Mouse (Mus musculus) B cell, adult 2 months (primary cell): Measurements from ENCODE around the gene Begain.

ENCODE experiments used
- DNase-seq, 2 experiments: peaks; one replicate each; pipeline ENCODE4 v3.0.0; 2022

The Begain gene

DNA sequence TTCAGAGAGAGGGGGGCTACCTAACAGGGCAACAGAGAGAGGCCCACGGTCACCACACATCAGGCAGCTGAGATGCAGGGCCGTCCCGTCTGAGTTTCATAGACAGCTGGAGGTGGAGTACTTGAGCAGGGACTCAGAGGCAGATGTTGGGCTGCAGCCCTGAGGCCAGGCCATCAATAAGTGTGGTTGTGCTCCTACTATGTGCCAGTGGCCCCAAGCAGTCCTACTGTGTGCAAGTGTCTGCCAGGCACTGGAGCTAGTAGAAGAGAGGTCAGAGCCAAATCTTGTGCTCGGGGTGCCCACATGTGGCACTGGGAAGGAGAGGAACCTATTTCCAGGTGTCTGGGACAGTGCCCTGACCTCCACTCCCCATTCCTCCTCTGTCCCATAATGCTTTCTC lies 18.1 kb downstream of the Begain start:
- no peak for DNase-seq

DNA sequence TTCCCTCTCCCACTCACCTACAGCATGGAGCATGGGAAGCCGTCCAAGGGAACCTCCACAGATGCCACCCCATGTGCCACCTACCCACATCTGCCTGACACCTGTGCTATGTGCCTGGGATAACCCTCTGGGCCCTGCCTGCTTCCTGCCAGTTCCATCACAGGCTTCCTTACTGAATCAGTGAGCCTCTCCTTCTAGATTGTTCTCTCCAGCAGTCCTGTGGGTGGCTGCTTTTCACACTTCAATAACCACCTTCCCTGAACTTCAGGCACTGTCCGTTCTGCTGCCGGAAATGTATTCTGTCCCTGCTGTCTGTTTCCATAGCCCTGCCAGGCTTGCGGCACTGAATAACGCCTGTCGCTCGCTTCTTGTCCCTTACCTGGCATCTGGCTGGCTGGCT lies 22.4 kb downstream of the Begain start:
- DNase-seq = no peak

DNA sequence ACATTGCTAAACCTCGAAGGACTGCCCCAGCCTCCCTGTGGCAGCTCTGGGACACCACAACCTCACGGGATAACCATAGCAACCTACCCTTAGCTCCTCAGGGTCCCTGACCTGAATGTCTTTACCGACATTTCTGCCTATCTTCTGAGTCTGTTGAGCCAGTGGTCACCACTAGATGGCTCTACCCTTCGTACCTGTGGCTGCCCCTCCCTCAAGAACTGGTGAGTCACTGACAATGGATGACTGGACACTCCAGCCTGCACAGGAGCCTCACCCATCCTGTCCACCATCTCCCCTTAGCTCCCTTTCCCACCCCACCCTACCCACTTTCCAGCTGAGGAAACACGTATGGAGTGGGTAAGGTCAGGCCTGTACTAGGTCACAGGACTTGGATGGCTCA lies 23.5 kb downstream of the Begain start:
- DNase-seq = peak; percentile 31 to 42

DNA sequence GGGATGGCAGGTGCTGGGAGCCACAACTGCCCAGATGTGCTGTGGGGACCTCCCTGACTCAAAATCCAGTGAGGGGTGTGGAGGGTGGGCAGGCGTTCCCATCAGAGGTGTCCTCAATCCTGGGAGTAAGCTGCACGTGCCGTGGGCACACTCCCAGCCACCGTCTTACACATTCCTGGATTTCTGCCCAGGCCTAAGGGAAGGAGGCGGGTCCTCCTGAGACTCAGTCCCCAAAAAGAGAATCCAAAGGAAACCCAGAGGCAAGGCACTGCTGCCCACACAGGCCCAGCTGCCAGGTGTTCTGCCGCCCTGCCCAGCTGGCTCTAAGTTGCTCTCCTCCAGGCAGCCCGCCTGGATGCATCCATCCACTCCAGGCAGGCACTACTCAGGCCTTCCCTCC lies 28.7 kb downstream of the Begain start:
- DNase-seq = no peak

DNA sequence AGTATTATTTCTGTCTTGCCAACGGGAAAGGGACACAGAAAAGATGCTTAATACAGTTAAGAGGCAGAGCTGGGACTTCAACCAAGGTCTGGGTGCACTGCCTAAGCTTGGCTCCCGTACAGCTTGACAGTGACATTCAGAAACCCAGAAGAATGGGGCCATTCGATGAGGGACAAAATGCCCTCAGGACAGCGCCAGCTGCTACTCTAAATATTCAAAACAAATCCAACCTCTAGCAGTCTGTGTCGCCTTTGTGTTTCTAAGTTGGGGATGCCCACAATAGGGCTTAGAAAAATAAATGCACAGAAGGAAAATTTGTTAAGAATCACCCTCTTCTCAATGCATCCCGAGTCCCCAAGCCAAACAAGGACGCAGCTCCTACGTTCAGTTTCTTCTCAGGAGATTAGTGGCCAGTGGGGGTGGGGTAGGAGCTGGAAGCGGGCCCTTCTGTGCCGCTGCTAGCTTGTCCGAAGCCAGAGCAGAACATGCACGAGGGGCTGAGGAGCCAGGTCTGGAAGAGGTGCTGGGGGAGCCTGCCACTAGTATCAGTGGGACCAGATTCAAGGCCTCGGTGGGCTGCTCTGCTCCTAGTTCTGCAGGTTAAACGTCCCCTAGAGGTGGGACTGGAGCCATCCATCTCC lies 29.7 kb downstream of the Begain start:
- DNase-seq = no peak

DNA sequence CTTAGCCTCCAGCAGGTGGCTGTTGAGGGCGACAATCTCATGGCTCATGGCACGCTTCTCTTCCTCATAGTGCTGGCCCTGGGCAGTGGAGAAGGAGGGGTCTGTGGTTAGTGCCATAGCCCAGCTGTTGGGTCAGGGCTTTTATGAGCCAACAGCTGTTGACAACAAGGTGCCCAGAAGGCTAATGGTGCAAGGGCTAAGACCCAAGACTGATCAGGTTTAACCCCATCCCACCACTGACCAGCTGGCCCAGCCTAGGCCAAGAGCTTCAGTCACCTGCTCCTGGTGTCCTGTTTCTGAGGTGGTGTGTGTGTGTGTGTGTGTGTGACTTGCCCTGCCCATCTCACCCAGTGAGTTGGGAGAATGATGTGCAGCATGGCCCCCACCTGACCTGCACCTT lies 31.0 kb downstream of the Begain start:
- DNase-seq = no peak

DNA sequence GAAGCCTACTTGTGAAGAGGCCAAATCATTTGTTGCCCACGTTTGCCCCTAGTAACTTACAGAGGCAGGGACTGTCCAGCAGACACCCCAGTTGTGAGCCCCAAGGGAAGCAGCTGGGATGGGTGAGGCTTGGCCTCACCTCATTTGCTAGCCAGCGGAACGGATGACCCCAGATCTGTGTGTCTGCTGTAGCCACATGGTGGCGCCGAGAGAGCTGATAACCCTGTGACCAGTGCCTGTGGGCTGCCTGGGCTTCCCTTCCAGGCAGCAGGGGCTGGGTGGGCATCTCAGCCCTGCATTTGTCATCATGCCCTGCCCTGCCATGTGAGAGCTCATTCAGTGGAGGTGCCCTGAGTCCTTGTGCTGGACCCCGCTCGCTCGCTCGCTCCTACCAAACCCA lies 44.2 kb downstream of the Begain start:
- peak; percentile 12 to 19 for DNase-seq

DNA sequence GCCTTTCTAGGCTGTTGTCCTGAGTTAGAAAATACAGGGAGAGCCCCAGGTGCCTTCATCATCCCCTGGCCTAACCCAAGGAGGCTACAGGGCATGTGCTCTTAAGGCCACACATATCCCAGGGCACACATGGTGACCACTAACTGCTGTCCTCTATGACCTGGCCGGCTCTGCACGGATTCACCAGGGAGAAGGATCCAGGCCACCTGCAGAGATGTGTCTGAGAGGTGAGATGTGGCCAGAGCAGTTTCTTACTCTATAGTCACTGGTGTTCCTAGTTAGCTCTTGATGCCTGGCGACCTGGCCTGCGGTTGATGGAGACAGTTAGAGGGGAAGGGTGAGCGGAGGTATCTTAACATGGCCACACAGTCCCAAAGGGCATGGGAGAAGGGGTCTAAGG lies 45.1 kb downstream of the Begain start:
- no peak for DNase-seq

DNA sequence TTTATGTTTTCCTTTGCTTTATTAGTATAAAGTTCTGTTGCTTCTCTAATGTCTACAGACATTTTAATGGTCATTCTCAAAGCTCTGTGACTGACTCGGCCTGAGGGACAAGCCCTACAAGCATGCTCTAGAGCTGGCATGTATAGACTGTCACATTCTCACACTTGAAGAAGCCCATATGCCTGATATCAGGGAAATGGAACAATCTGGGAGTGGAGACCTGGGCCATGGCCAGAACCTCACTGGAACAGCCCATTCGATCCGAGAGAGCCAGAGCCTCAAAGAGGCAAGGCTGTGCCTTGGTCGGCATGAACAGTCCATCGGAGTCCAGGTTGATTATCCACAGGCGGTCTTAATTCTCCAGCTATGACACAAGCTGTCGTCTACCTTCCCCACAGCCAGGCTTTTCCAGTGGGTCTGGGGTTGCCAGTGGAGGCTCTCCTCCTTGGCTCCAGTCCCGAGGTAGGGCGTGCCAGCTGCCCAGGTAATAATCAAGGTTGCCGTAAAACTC lies 45.8 kb downstream of the Begain start:
- no peak for DNase-seq

DNA sequence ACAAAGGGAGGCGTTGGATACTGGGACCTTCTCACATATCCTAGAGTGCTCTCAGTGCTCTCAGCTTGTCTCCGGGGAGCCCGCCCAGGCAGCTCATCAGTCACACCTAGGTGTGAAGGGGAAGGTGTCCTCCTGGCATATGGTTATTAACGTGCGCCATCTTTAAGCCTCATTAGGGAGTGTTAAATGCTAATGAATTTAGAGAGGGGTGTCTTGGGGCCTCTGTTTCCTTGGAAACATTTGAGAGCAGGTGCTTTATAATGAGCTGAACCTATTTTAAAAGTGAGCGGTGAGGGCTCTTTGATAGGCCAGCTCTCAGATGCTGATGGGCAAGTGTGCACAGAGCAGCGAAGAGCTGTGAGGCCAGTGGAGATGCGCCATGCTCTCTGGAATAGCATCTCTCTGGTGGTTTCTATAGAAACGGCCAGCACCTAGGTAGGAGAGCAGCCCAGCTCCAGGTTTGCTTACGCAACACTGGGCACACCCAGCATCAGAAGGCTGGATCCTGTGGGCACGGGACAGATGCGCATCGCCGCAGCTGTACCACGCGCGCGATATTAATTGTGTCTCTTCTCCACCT lies 57.9 kb downstream of the Begain start:
- DNase-seq = no peak

DNA sequence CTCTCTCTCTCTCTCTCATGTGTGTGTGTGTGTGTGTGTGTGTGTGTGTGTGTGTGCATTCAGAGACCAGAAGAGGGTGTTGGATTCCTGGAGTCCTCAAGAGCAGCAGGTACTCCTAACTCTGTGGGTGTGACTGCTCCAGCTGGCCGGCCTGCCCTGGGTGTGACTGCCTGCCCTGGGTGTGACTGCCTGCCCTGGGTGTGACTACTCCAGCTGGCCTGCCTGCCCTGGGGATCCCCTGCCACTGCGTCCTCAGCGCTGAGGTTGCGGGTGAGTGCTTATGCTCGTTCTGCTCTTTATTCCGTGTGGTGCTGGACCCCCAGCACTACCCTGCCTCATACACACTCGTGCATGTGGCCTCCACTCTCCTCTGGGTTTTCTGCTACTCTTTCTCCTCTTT lies 65.0 kb downstream of the Begain start:
- DNase-seq = no peak

DNA sequence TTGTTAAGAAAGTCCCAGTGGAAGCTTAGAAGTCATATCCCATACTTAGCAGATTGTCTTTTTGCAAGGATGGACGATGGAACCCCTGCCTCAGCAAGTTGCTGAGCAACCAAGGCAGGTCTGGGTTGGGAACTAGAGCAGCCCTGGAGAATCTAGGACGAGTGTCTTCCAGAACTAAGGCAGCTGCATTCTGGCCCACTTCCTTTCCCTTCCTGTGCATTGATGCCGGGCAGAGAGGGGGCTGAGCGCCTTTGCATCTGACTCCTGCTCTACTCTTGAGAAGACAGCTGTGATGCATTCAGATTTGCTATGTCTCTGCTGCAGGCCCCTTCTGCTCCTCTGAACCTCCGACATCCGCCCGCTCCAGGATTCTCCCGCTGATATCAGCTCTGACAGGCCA lies 70.8 kb downstream of the Begain start:
- DNase-seq = no peak

DNA sequence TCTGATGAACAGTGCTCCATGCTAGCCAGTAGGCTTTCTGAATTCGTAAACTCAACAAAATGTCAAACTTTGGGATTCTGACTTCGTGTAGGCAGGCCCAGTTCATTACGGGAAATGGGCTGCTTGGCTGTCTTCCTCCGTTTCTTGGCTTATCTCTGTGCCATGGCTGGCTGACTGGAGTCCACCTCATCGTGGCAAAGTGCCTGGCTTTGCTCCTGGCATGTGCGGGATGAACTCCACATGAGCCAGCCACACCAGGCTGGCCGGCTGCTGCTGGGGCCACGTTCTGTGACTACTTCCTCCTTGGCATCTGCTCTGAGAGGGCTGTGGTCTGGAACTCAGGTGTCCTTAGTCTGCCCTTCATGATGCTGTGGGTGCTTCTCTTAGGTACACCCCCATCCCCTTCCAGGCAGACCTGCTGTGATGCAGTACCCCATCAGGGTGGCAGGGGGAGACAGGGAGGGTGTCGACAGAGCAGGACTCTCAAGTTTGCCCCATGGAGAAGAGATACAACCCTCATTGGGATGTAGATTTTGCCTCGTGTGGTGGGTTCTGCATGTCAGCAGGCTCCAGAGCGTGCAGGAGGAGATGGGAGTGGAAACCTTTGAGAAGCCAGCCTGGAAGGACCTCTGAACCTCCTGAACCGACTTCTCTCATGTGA lies 71.9 kb downstream of the Begain start:
- DNase-seq = no peak

DNA sequence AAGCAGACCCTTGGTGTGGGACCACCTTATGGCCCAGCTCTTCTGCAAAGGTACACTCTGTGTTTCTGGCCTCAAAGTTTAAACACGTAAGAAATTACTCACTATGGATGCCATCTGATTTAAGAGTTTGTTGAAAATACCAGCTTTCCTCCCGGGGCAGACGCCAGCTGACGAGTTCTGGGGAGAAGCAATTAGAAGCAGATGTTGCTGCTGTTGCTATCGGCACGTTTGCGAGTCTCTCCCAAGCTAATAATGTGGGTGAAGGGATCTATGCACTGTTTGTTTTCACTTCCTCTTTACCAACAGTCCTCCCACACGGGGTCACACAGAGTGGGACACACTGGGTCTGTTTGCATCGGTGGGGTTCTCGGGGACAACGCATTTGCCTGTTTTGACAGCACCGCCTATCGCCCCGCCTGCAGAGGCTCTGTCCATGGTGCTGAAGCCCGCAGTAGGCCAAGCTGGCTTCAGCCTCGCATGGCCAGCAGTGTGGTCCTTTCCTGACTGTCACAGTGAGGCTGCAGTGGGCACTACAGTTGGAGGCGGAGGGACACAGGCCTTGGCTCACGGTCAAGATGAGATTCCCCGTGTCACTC lies 73.5 kb downstream of the Begain start:
- DNase-seq = peak; percentile 80 to 81

DNA sequence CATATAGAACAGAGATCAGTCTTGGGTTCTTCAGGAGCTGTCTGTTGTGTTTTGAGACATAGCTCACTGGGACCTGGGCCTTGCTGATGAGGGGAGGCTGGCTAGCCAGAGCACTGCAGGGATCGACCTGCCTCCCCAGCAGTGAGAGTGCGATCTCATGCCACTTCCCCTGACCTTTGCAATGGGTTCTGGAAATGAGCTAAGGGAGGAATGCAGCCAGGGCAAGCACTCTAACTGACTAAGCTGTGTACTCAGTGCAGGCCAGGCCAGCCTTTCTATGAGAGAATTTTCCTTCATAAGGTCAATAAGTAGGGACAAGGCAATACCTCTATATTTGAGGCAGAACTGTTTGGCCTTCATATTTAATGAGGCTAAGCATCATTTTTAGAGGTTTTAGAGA lies 75.0 kb downstream of the Begain start:
- DNase-seq = no peak

DNA sequence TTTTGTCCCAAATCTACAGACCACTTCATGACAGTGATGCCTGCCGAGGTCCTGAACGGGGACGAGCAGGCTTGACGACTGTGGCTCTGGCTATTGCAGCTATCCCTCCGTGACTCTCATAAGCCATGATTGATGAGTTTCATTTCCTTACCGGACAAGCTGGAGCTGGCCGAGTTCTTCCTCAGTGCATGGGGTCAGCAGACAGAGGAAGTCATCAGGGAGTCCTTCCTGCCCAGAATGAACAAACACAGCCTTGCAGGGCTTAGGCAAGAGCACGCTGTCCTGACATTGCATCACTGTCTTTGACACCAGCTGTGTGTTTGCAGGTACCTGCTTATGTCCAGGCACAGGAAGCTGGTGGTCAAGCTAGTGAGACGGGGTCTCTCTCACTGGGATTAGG lies 77.6 kb downstream of the Begain start:
- no peak for DNase-seq

DNA sequence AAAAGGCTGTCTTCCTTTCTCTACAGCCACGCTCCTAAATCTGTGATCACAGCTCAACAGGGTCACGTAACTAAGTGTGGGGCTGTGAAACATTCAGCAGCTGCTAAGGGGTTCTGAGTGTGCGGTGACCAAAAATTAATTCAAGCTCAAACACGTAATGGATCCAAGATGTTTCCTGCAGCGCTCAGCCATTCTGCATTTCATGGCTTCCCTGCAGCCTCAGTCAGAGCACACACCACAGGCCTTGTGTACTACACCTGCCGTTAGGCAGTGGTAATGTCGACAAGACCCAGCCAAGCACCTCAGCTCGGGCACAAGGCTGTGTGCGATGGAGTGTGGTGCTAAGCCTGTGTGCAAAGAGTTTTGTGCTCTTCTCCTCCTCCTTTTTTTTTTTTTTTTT lies 80.6 kb downstream of the Begain start:
- no peak for DNase-seq

DNA sequence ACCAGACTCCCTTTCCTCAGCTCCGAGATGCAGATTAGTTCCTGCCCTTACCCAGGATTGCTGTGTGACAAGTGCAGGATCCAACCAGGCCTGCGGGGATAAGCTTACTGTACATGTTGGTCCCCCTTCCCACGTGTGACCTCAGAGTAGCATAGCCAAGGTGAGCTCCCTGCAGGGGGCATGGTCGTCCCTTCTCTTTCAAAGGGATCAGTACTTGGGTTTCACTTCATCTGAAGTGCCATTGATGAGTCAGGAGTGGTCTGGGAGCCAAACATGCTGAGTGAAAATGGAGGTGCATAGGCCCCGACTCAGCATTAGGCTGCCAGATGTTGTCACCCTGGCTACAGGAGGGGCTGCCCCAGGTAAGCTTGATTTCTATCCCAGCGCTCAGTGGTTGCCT lies 83.0 kb downstream of the Begain start:
- no peak for DNase-seq

DNA sequence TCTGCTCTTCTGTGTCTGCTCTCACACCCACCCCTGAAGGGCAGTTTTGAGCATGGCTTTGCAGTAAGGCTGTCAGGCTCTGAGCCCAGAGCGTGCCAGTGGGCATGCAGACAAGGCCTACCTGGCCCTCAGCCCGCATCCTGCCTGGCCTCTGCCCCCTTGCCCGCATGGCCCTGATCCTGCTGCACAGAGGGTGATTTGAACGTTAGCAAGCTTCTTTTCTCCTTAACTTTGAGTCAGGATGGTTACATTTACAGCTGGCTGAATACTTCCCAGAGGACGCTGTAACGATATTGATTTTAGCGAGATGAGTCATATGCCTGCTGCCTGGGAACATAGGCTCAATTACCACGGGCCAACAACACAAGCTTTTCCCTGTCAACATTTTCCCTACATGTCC lies 83.5 kb downstream of the Begain start:
- DNase-seq = no peak

DNA sequence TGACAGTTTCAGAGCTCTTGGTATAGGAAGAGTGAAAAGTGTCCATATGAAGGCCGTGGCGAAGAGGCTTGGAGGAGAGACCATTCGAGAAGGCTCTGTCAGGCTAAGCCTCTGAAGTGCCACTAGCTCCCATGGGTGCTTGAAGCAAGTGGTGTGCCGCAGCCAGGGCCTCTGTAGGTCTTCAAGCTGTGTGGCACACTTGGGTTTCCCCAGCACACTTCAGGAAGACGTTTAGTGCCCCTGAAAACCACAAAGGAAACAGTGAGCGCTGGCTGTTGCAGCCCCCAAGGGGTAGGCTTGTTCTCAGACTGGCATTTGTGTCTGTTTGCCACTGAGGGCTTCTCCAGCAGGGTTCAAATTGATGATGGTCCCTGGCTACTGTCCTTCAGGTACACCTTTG lies 84.5 kb downstream of the Begain start:
- no peak for DNase-seq

DNA sequence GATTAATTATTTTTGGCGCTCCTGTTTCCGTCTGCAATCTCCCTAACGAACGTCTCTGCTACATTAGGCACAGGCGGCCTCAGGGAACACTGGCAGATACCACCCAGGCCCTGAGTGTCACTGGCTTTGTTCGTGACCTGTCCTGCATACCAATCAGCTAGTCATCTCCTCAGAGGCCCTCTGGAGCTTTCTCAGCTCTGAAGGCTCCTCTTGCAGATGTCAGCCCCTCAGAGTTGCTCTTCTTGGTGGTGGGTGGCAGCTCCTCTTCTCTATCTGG lies 85.4 kb downstream of the Begain start:
- DNase-seq = no peak
